Mouse (Mus musculus): Measurements from ENCODE around the gene Rapgef6. TPM values are rescaled to one million over a fixed set of nuclear protein-coding genes. Genes with fewer than 3 reads are reported as not detected.

Rapgef6 gene
- polyA plus RNA-seq, 1 experiment: 11.4 TPM

- no peak overlapping the region for H3K27ac ChIP-seq (ENCODE audit: insufficient read depth, low read depth, low read length)
- peaks cover 23% of the 10 kb centered on the region for H3K36me3 ChIP-seq (ENCODE audit: control insufficient read depth, insufficient read depth, low read length)
- TF ChIP-seq POLR2A (IDR thresholded peaks at IDR 0.05; ENCODE audit: low read depth, low read length): no peak
- H3K4me3 ChIP-seq (ENCODE audit: low read depth, low read length): no peak overlapping the region
- WGBS: 84% methylated on average over 7 of the region's 7 CpGs
- H3K27me3 ChIP-seq (ENCODE audit: control insufficient read depth, insufficient read depth, low read length): no peaks in the 10 kb centered on the region
- H3K4me1 ChIP-seq (ENCODE audit: control insufficient read depth, insufficient read depth, insufficient read length, low read length): no peaks in the 10 kb centered on the region
Observed at GRCm38 (mm10) chr11:54698636-54699035, 176.0 kb downstream of the Rapgef6 start.

- Histone ChIP-seq H3K4me3 (ENCODE audit: low read depth, low read length) (no peak overlapping the region), H3K4me1 (ENCODE audit: control insufficient read depth, insufficient read depth, insufficient read length, low read length) (no peaks in the 10 kb centered on the region), H3K36me3 (ENCODE audit: control insufficient read depth, insufficient read depth, low read length) (peaks cover 21% of the 10 kb centered on the region), H3K27ac (ENCODE audit: insufficient read depth, low read depth, low read length) (no peak overlapping the region), H3K27me3 (ENCODE audit: control insufficient read depth, insufficient read depth, low read length) (no peaks in the 10 kb centered on the region)
- 66% methylated on average over 3 of the region's 3 CpGs for WGBS
- TF ChIP-seq POLR2A (IDR thresholded peaks at IDR 0.05; ENCODE audit: low read depth, low read length) (no peak), CTCF (IDR thresholded peaks at IDR 0.05; ENCODE audit: extremely low read depth, insufficient read length, insufficient replicate concordance, low read depth, low read length) (no peak)
Observed at GRCm38 (mm10) chr11:54699972-54700371, 177.3 kb downstream of the Rapgef6 start.

GRCm38 (mm10) chr11:54701848-54702247 is 179.2 kb downstream of the Rapgef6 start:
- no peaks in the 10 kb centered on the region for H3K4me1 ChIP-seq (ENCODE audit: control insufficient read depth, insufficient read depth, insufficient read length, low read length)
- 52% methylated on average over 8 of the region's 8 CpGs for WGBS
- H3K27ac ChIP-seq (ENCODE audit: insufficient read depth, low read depth, low read length): no peak overlapping the region
- no peaks in the 10 kb centered on the region for H3K27me3 ChIP-seq (ENCODE audit: control insufficient read depth, insufficient read depth, low read length)
- peaks cover 8% of the 10 kb centered on the region for H3K36me3 ChIP-seq (ENCODE audit: control insufficient read depth, insufficient read depth, low read length)
- TF ChIP-seq CTCF (IDR thresholded peaks at IDR 0.05; ENCODE audit: extremely low read depth, insufficient read length, insufficient replicate concordance, low read depth, low read length) (no peak), POLR2A (IDR thresholded peaks at IDR 0.05; ENCODE audit: low read depth, low read length) (no peak)
- no peak overlapping the region for H3K4me3 ChIP-seq (ENCODE audit: low read depth, low read length)

GRCm38 (mm10) chr11:54703306-54703705 is 180.7 kb downstream of the Rapgef6 start:
- no peak overlapping the region for H3K4me3 ChIP-seq (ENCODE audit: low read depth, low read length)
- peaks cover 2% of the 10 kb centered on the region; the same call in 1 of the 2 replicates for H3K36me3 ChIP-seq (ENCODE audit: control insufficient read depth, insufficient read depth, low read length)
- H3K4me1 ChIP-seq (ENCODE audit: control insufficient read depth, insufficient read depth, insufficient read length, low read length): no peaks in the 10 kb centered on the region
- H3K27me3 ChIP-seq (ENCODE audit: control insufficient read depth, insufficient read depth, low read length): no peaks in the 10 kb centered on the region
- TF ChIP-seq POLR2A (IDR thresholded peaks at IDR 0.05; ENCODE audit: low read depth, low read length) (no peak), CTCF (IDR thresholded peaks at IDR 0.05; ENCODE audit: extremely low read depth, insufficient read length, insufficient replicate concordance, low read depth, low read length) (peak; percentile 37; the same call in 1 of the 2 replicates)
- 23% methylated on average over 4 of the region's 4 CpGs for WGBS
- H3K27ac ChIP-seq (ENCODE audit: insufficient read depth, low read depth, low read length): no peak overlapping the region

GRCm38 (mm10) chr11:54708153-54708552 is 185.5 kb downstream of the Rapgef6 start:
- 87% methylated on average over 2 of the region's 2 CpGs for WGBS
- Histone ChIP-seq H3K27me3 (ENCODE audit: control insufficient read depth, insufficient read depth, low read length) (no peaks in the 10 kb centered on the region), H3K27ac (ENCODE audit: insufficient read depth, low read depth, low read length) (no peak overlapping the region), H3K4me3 (ENCODE audit: low read depth, low read length) (no peak overlapping the region), H3K36me3 (ENCODE audit: control insufficient read depth, insufficient read depth, low read length) (no peaks in the 10 kb centered on the region; the same call in 1 of the 2 replicates), H3K4me1 (ENCODE audit: control insufficient read depth, insufficient read depth, insufficient read length, low read length) (no peaks in the 10 kb centered on the region)
- TF ChIP-seq CTCF (IDR thresholded peaks at IDR 0.05; ENCODE audit: extremely low read depth, insufficient read length, insufficient replicate concordance, low read depth, low read length) (no peak), POLR2A (IDR thresholded peaks at IDR 0.05; ENCODE audit: low read depth, low read length) (no peak)

- Histone ChIP-seq H3K27ac (ENCODE audit: insufficient read depth, low read depth, low read length) (no peak overlapping the region), H3K36me3 (ENCODE audit: control insufficient read depth, insufficient read depth, low read length) (no peaks in the 10 kb centered on the region; the same call in 1 of the 2 replicates), H3K4me1 (ENCODE audit: control insufficient read depth, insufficient read depth, insufficient read length, low read length) (no peaks in the 10 kb centered on the region), H3K27me3 (ENCODE audit: control insufficient read depth, insufficient read depth, low read length) (no peaks in the 10 kb centered on the region), H3K4me3 (ENCODE audit: low read depth, low read length) (no peak overlapping the region)
- WGBS: 40% methylated on average over 2 of the region's 2 CpGs
- TF ChIP-seq CTCF (IDR thresholded peaks at IDR 0.05; ENCODE audit: extremely low read depth, insufficient read length, insufficient replicate concordance, low read depth, low read length): no peak
- no peak for TF ChIP-seq POLR2A (IDR thresholded peaks at IDR 0.05; ENCODE audit: low read depth, low read length)
Observed at GRCm38 (mm10) chr11:54709645-54710044, 187.0 kb downstream of the Rapgef6 start.

GRCm38 (mm10) chr11:54710512-54711293 is 188.1 kb downstream of the Rapgef6 start:
- TF ChIP-seq CTCF (IDR thresholded peaks at IDR 0.05; ENCODE audit: extremely low read depth, insufficient read length, insufficient replicate concordance, low read depth, low read length) (no peak), POLR2A (IDR thresholded peaks at IDR 0.05; ENCODE audit: low read depth, low read length) (no peak)
- H3K4me1 ChIP-seq (ENCODE audit: control insufficient read depth, insufficient read depth, insufficient read length, low read length): no peaks in the 10 kb centered on the region
- H3K4me3 ChIP-seq (ENCODE audit: low read depth, low read length): no peak overlapping the region
- WGBS: 83% methylated on average over 4 of the region's 4 CpGs
- peaks cover 1% of the 10 kb centered on the region for H3K36me3 ChIP-seq (ENCODE audit: control insufficient read depth, insufficient read depth, low read length)
- H3K27me3 ChIP-seq (ENCODE audit: control insufficient read depth, insufficient read depth, low read length): no peaks in the 10 kb centered on the region
- no peak overlapping the region for H3K27ac ChIP-seq (ENCODE audit: insufficient read depth, low read depth, low read length)

All from small intestine, adult 2 months (tissue).